Mouse (Mus musculus) embryonic fibroblast, embryonic 13.5 days (primary cell): Measurements from ENCODE around the gene Ddx42. TPM values are rescaled to one million over a fixed set of nuclear protein-coding genes. Genes with fewer than 3 reads are reported as not detected.
A peak's percentile ranks its signal among the peaks of the same experiment; 100 is the strongest.

Experiments
- H3K27ac ChIP-seq: 2 replicates; pipeline ENCODE4 v1.5.1; 2012; ENCODE audit warnings: low read length, control low read depth, inconsistent platforms; ENCODE audit not compliant: insufficient read depth
- H3K4me1 ChIP-seq: 2 replicates; pipeline ENCODE4 v1.6.1; 2011; ENCODE audit warnings: low read length; ENCODE audit not compliant: control insufficient read depth, insufficient read depth
- H3K4me3 ChIP-seq: 2 replicates; pipeline ENCODE4 v1.5.1; 2011; ENCODE audit warnings: mild to moderate bottlenecking, control low read depth, low read length; ENCODE audit not compliant: insufficient read depth
- CTCF ChIP-seq: IDR thresholded peaks from 2 replicates; pipeline ENCODE4 v1.5.1; 2011; ENCODE audit warnings: mild to moderate bottlenecking, control low read depth, low read length, moderate library complexity, borderline replicate concordance; ENCODE audit not compliant: insufficient read depth
- POLR2A ChIP-seq: IDR thresholded peaks from 2 replicates; pipeline ENCODE4 v1.6.1; 2011; ENCODE audit warnings: low read depth, mild to moderate bottlenecking, control low read depth, low read length, moderate library complexity
- polyA plus RNA-seq: library from polyadenylated mRNA; stranded (reverse); fragments of >200 nt; gene quantifications from 2 replicates; pipeline ENCODE4 v1.2.4, GENCODE M21; 2011; ENCODE audit warnings: low read depth; ENCODE audit not compliant: missing spikeins, insufficient read length

The Ddx42 gene
- polyA plus RNA-seq, 1 experiment = 58.3 TPM

GRCm38 (mm10) chr11:106249326-106249725 is 32.6 kb downstream of the Ddx42 start:
- no peak for TF ChIP-seq POLR2A
- TF ChIP-seq CTCF = no peak
- no peak overlapping the region for H3K27ac ChIP-seq

GRCm38 (mm10) chr11:106254767-106255166 is 38.0 kb downstream of the Ddx42 start:
- no peak overlapping the region; the same call in 1 of the 2 replicates for H3K27ac ChIP-seq
- H3K4me3 ChIP-seq = peak overlapping the region; percentile 87
- H3K4me1 ChIP-seq = peaks cover 4% of the 10 kb centered on the region; the same call in 1 of the 2 replicates
- TF ChIP-seq CTCF (no peak), POLR2A (no peak)

More at GRCm38 (mm10) chr11:106249326-106249725, 32.6 kb downstream of the Ddx42 start:
- no peak overlapping the region for H3K4me3 ChIP-seq
- H3K4me1 ChIP-seq = no peaks in the 10 kb centered on the region

- peak overlapping the region; percentile 87 for H3K4me3 ChIP-seq
- TF ChIP-seq CTCF (no peak), POLR2A (no peak)
Measured at GRCm38 (mm10) chr11:106255174-106255573, 38.4 kb downstream of the Ddx42 start.

GRCm38 (mm10) chr11:106255685-106256451 is 39.1 kb downstream of the Ddx42 start, which contains the start of the genes Ftsj3 and Psmc5:
Ftsj3 (minus strand) TSS chr11:106256079.
Psmc5 (plus strand) TSS chr11:106256154.
- Histone ChIP-seq H3K4me3 (peak within 1 kb of the TSS; percentile 95), H3K27ac (peak within 1 kb of the TSS; percentile 79)
- TF ChIP-seq POLR2A = peak; percentile 98
- no peak for TF ChIP-seq CTCF

More at GRCm38 (mm10) chr11:106255174-106255573, 38.4 kb downstream of the Ddx42 start:
- Histone ChIP-seq H3K4me1 (peaks cover 4% of the 10 kb centered on the region; the same call in 1 of the 2 replicates), H3K27ac (peak overlapping the region; percentile 16; the same call in 1 of the 2 replicates)

GRCm38 (mm10) chr11:106256775-106257174 is 40.0 kb downstream of the Ddx42 start:
- H3K4me1 ChIP-seq = peaks cover 4% of the 10 kb centered on the region; the same call in 1 of the 2 replicates
- H3K4me3 ChIP-seq = peak overlapping the region; percentile 95
- H3K27ac ChIP-seq = no peak overlapping the region
- TF ChIP-seq POLR2A = no peak
- no peak for TF ChIP-seq CTCF

More at GRCm38 (mm10) chr11:106255685-106256451, 39.1 kb downstream of the Ddx42 start, which contains the start of the genes Ftsj3 and Psmc5:
- peaks cover 4% of the 10 kb centered on the region; the same call in 1 of the 2 replicates for H3K4me1 ChIP-seq

- no peak for TF ChIP-seq POLR2A
- no peak for TF ChIP-seq CTCF
- H3K4me1 ChIP-seq = no peaks in the 10 kb centered on the region
- H3K4me3 ChIP-seq = no peak overlapping the region
- no peak overlapping the region for H3K27ac ChIP-seq
Measured at GRCm38 (mm10) chr11:106260826-106261450, 44.2 kb downstream of the Ddx42 start.

- no peak for TF ChIP-seq POLR2A
- TF ChIP-seq CTCF = no peak
- Histone ChIP-seq H3K27ac (no peak overlapping the region), H3K4me1 (no peaks in the 10 kb centered on the region; the same call in 1 of the 2 replicates), H3K4me3 (no peak overlapping the region)
Measured at GRCm38 (mm10) chr11:106263963-106264362, 47.2 kb downstream of the Ddx42 start.

GRCm38 (mm10) chr11:106264988-106265387 is 48.3 kb downstream of the Ddx42 start:
- Histone ChIP-seq H3K4me3 (no peak overlapping the region), H3K27ac (no peak overlapping the region), H3K4me1 (peaks cover 2% of the 10 kb centered on the region; the same call in 1 of the 2 replicates)
- TF ChIP-seq POLR2A (no peak), CTCF (no peak)

GRCm38 (mm10) chr11:106265570-106265969 is 48.8 kb downstream of the Ddx42 start:
- Histone ChIP-seq H3K4me1 (peaks cover 2% of the 10 kb centered on the region; the same call in 1 of the 2 replicates), H3K4me3 (no peak overlapping the region), H3K27ac (no peak overlapping the region)
- no peak for TF ChIP-seq CTCF
- no peak for TF ChIP-seq POLR2A

- Histone ChIP-seq H3K27ac (no peak overlapping the region), H3K4me1 (peaks cover 5% of the 10 kb centered on the region; the same call in 1 of the 2 replicates), H3K4me3 (no peak overlapping the region)
- TF ChIP-seq CTCF (no peak), POLR2A (no peak)
Measured at GRCm38 (mm10) chr11:106266431-106266830, 49.7 kb downstream of the Ddx42 start.
